Mouse (Mus musculus): ENCODE measurements around the gene Pbxip1.

Gene Pbxip1

GRCm38 (mm10) chr3:89436176-89437113 lies at the start of gene Pbxip1:
TSS of gene Pbxip1 (plus strand) at chr3:89436706.
- DNase-seq = peak; percentile 92

DNA sequence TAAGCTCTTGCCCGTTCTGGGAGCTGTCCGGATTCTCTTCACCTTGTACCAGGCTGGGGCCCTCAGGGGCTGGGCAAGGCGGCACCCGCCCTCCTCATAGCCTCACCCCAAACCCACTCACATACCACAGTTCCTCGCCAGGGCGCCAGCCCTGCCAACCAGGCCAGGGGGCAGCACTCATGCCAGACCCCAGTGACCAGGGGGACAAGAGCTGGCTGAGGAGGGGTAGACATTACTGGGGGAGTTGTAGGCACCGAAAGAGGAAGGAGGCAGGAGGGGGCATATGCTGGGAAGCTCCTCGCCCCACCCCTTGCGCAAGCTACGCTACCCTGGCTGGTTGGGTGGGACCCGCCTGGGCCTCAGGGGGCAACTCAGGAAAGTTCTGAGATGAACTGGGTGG lies 48.9 kb upstream of the Pbxip1 start:
- no peak for DNase-seq

DNA sequence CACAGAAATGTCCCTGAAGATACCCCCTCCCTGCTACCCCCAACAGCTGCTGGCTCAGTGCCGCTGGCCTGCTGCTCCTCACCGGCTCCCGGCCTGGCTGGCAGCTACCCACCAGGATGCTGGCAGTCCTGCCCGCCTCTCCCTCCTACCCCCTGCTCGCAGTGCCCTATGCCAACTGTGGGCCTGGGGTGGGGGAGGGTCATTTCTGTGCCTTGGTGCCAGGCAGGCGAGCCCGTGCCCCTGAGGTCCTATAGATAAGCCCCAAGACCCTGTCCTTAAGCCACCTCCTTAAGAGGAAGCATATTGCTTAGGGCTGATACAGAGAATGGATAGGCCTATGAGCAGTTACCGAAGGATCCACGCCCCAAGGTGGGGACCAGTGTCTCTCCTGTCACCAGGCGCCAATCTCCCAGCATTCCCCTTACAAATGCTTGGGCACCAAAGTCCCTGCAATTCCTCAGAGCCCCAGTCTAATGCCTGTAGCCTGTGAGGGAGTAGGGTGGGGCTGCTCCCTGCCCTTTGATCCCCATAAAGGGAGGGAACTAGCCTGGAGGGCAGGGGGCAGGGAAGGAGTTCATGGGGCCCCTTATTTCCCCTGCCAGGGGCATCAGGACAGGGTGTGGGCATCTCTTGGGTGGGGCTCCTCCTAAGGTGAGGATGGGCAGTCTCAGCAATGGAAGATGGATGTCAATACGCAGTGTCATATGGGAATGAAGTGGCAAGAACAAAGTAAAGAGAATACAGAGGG lies 48.2 kb upstream of the Pbxip1 start:
- no peak for DNase-seq

GRCm38 (mm10) chr3:89388901-89389740 lies 47.4 kb upstream of the Pbxip1 start:
- DNase-seq = peak; percentile 59

- peak; percentile 69 for DNase-seq
Measured at GRCm38 (mm10) chr3:89390111-89390515, 46.4 kb upstream of the Pbxip1 start.

GRCm38 (mm10) chr3:89390699-89391662 lies 45.5 kb upstream of the Pbxip1 start:
- peak; percentile 59 for DNase-seq

DNA sequence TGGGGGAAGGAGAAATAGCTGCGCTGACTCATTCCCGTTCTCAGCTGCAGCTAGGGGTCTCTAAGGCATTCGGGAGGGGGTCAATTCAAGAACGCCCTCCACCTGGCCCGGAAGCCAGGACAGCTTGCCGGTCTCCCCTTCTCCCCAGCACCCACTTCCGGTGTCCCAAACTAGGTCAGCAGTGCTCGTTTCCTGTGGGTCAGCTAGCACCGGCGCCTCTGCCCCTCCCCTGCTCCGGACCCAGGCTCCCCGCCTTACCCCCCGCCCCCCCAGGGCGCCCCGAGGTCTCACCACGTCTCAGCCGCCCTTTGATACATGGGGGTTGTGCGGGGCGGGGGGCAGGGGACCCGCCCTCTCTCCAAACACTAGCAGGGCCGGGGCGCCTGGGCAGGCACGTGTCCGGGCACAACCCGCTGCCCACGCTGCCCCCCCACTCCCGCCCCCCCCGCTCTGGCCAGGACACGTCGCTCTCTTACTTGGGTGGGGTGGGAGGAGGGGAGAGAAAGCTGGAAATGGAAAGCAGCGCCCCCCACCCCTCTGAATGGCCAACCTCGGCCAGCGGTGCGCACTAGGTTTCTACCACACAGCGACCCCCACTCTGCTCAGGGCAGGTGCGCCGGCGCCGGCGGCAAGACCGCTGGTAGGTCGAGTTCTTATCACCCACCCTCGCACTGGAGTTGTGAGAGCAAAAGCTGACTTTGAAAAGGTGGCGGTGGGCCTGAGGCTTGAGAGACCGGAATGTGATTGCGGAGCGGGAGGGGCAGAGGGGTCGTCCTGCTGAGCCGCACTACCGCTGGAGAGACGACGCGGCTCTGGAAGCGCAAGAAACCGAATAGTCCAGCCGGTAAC lies 44.6 kb upstream of the Pbxip1 start:
- DNase-seq = peak; percentile 88

DNA sequence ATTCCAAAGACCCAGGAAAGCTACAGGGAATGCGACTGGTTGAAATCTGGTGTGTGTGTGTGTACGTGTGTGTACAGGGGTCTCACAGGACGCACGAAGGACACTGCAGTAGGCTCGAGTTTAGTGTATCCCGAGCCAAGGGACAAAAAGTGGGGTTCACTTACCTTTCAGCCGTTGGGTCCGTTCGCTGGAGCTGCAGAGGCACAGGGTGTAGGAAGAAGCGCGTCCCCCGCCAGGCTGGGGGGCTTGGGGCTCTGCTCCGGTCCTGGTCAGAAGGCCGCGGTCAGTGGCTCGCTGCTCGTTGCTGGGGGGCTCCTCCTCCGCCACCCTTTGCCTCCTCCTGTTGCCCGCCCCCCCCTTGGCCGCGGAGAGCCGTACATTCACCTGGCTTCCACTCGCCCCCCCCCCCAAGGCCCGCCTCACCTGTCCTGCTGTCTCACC lies 43.6 kb upstream of the Pbxip1 start:
- peak; percentile 37 for DNase-seq

GRCm38 (mm10) chr3:89393605-89394004 lies 42.9 kb upstream of the Pbxip1 start:
- DNase-seq = peak; percentile 99

DNA sequence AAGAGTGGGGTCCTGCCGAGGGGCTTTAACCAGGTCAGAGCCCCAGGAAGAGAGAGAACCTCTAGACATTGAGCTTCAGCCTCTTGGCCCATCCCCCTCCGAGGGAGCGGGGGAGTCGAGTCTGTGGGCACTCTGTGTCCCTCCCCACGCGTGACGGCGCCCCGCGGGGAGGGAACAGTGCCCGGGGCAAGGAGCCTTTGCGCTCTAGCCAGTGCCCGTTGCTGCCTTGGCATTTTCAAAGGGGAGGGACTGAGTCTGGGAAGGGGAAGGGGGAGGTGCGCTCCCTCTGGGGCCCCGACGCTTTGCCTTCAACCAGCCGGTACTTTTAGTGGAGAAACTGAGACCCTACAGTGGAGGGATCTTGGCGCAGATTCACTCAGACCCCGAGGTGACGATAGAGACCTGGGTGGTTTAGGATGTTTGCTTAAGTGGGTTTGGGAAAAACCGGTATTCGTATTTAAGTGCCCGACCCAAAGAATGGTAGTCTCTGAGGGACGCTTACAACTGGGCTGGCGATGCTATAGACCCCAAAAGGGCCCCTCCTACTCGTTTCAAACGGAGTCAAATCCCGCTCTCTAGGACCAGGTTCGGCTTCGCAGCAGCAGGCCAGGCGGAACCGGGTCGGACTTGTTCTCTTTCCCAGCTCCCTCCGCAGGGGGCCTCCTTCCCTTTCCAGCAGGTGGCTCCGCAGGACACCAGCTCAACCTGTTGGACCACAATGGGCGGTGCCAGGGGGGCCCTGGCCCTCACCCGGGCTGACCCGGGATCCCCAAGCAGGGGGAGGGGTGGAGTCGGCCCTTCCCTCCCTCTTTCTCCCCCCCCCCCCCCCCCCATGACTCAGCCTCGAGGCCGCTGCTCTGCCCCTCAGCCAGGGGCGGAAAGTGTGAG lies 42.3 kb upstream of the Pbxip1 start, which contains the start of gene Zbtb7b:
Gene Zbtb7b (minus strand): TSS at position 771 of the 888 bp plus-strand sequence.
- peak; percentile 86 for DNase-seq

- peak; percentile 96 for DNase-seq
Measured at GRCm38 (mm10) chr3:89394894-89395256, 41.6 kb upstream of the Pbxip1 start.

DNA sequence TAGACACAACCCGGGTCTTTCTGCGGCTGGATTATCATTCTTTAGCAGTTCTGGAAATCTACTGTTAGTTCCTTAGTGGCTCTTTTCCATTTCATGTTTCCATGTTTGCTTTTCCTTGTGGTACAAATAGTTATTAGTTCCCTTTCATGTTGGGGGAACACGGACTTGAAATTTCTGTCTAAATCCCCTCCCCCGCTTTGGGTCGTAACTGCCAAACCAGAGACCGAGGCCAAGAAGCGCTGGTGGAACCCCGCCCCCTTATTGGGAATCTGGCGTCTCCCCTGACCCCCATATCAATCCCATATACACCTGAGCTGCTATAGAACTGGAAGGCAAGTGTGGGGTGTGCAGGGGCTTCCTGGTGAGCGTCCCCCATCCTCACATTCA lies 41.1 kb upstream of the Pbxip1 start:
- no peak for DNase-seq

GRCm38 (mm10) chr3:89395806-89396653 lies 40.5 kb upstream of the Pbxip1 start:
- DNase-seq = peak; percentile 86

DNA sequence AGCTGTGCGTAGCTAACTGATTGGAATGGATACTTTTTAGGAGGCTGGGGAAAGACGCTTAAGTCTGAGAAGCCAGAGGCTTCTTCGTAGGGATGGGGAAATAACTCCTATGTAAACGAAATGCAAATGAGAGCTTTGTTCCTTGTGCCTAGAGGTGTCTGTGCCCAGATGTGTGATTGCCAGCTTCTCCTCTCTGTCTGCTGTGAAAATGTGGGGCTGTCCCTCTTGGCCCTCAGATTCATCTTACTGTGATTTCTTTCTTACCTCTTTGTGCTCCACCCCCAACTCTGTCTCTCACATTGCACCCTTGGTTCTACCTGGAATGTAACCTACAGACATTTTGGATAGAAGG lies 39.9 kb upstream of the Pbxip1 start:
- DNase-seq = no peak

DNA sequence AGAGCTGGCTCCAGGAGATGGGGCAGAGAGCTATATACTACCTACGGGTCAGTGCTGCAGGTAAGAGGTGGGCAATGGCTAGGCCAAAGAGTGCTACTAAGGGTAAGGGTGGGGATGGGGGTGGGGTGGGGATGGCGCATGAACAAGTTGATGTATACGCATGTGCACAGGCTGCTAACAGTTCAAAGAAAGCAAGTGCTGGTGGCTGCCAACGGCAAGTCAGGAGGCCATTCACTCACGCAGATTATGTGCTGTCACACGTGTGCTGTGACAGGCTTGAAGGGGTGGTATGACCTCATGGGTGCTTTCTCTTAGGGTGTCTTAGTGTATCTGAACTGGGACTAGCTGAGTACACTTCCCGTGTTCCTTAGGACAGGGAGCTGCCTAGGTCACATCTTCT lies 35.2 kb upstream of the Pbxip1 start:
- no peak for DNase-seq

- DNase-seq = no peak
Measured at GRCm38 (mm10) chr3:89402693-89403092, 33.8 kb upstream of the Pbxip1 start, which contains the start of gene Lenep. TSS of gene Lenep (minus strand) at chr3:89402793.

DNA sequence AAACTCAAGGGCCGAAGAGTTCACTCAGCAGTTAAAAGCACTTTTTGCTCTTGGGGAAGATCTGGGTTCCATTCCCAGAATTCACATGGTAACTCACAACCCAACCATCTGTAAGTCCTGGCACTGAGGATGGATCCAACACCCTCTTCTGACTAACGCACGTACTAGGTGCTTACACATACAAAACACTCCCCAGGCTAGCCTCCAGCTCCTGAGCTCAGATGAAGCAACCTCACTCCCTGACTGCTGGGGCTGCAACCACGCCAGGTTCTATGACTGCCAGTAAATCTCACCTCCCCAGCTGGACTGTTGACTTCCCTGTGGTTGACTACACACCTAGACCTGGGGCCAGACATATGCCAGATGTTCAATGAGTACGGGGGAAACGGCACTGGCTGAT lies 29.6 kb upstream of the Pbxip1 start:
- DNase-seq = no peak

DNA sequence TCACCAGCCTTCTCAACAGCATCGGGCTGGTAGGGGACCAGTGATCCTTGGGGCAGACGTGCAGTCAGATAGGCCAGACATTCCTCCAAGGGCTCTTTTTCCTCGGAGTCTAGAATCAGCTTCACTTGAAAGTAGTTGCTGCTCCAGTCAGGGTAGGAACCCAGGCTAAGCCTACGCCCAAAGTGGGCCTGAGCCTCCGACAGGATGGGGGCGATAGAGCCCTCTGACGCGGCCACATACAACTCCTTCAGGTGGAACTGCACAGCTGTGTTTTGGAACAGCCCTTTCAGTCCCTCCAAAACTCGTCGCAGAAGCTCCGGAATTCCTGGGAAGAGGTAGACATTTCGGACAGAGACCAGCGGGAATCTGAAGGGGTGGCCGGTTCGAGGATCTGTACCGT lies 28.1 kb upstream of the Pbxip1 start:
- DNase-seq = no peak

GRCm38 (mm10) chr3:89409701-89410100 lies 26.8 kb upstream of the Pbxip1 start:
- DNase-seq = no peak
